Mouse (Mus musculus) MEL (cell line): Measurements from ENCODE around the gene Gfpt1. TPM values are rescaled to one million over a fixed set of nuclear protein-coding genes. Genes with fewer than 3 reads are reported as not detected.

Source experiments
- DNase-seq: peaks from one replicate; pipeline ENCODE4 v3.0.0; 2011; ENCODE audit warnings: low read depth, low spot score
- H3K27ac ChIP-seq: 2 replicates; pipeline ENCODE4 v1.5.1; 2012; ENCODE audit warnings: low read depth, mild to moderate bottlenecking, control low read depth, low read length, moderate library complexity; ENCODE audit not compliant: control insufficient read depth
- H3K27me3 ChIP-seq, 2 experiments: fragments of 150-350 bp in 1 of 2; sonication (generic) in 1 of 2; 2 replicates each; pipeline ENCODE4 v1.6.1; 2012; ENCODE audit warnings: low read length in 2 of 2, mild to moderate bottlenecking in 2 of 2, improper control_type of control experiment in 1 of 2, moderate library complexity in 1 of 2; ENCODE audit not compliant: insufficient read depth in 2 of 2, control insufficient read depth in 1 of 2
- H3K36me3 ChIP-seq, 2 experiments: 2 replicates each; pipeline ENCODE4 v1.6.1; 2012 to 2014; ENCODE audit warnings: low read length in 2 of 2, improper control_type of control experiment in 1 of 2, inconsistent platforms in 1 of 2, mild to moderate bottlenecking in 1 of 2; ENCODE audit not compliant: insufficient read depth in 2 of 2, control insufficient read depth in 1 of 2
- H3K4me1 ChIP-seq, 2 experiments: fragments of 150-350 bp in 1 of 2; sonication (generic) in 1 of 2; 2 replicates each; pipeline ENCODE4 v1.6.1; 2012; ENCODE audit warnings: low read length in 2 of 2, improper control_type of control experiment in 1 of 2, mild to moderate bottlenecking in 1 of 2; ENCODE audit not compliant: insufficient read depth in 2 of 2, control insufficient read depth in 1 of 2
- H3K4me3 ChIP-seq, 2 experiments: fragments of 150-350 bp in 1 of 2; sonication (generic) in 1 of 2; 2 replicates each; pipeline ENCODE4 v1.5.1; 2012; ENCODE audit warnings: low read depth in 2 of 2, low read length in 2 of 2, mild to moderate bottlenecking in 2 of 2, moderate library complexity in 2 of 2, control low read depth in 1 of 2, improper control_type of control experiment in 1 of 2; ENCODE audit not compliant: control insufficient read depth in 1 of 2, insufficient read depth in 1 of 2
- H3K79me2 ChIP-seq: 2 replicates; pipeline ENCODE4 v1.6.1; 2012; ENCODE audit warnings: mild to moderate bottlenecking, low read length, moderate library complexity; ENCODE audit not compliant: control insufficient read depth, poor library complexity, insufficient read depth
- H3K9ac ChIP-seq: 2 replicates; pipeline ENCODE4 v1.6.1; 2012; ENCODE audit warnings: low read depth, mild to moderate bottlenecking, control low read depth, low read length, moderate library complexity; ENCODE audit not compliant: control insufficient read depth, poor library complexity, severe bottlenecking
- H3K9me3 ChIP-seq: fragments of 150-350 bp; sonication (generic); replicated peaks from 2 replicates; pipeline ENCODE4 v1.6.1; 2012; ENCODE audit warnings: mild to moderate bottlenecking, low read length, improper control_type of control experiment, moderate library complexity; ENCODE audit not compliant: insufficient read depth
- BHLHE40 ChIP-seq: IDR thresholded peaks from 2 replicates; pipeline ENCODE4 v1.6.1; 2012; ENCODE audit warnings: low read depth, mild to moderate bottlenecking, inconsistent platforms, low read length, improper control_type of control experiment, borderline replicate concordance
- CHD1 ChIP-seq: IDR thresholded peaks from 2 replicates; pipeline ENCODE4 v1.6.1; 2012; ENCODE audit warnings: low read depth, mild to moderate bottlenecking, inconsistent platforms, low read length, improper control_type of control experiment
- CTCF ChIP-seq, 3 experiments: IDR thresholded peaks in 2 of 3; conservative IDR thresholded peaks in 1 of 3; 2 replicates each; pipeline ENCODE4 v1.5.1; 2011 to 2012; ENCODE audit warnings: low read length in 3 of 3, low read depth in 2 of 3, mild to moderate bottlenecking in 2 of 3, improper control_type of control experiment in 1 of 3, inconsistent platforms in 1 of 3, mixed read lengths in 1 of 3, moderate library complexity in 1 of 3; ENCODE audit not compliant: control insufficient read depth in 1 of 3, insufficient read depth in 1 of 3, poor library complexity in 1 of 3, severe bottlenecking in 1 of 3
- ELF1 ChIP-seq: IDR thresholded peaks from 2 replicates; pipeline ENCODE4 v1.6.1; 2014; ENCODE audit warnings: low read depth, mild to moderate bottlenecking, inconsistent platforms, low read length, improper control_type of control experiment, moderate library complexity
- EP300 ChIP-seq, 2 experiments: IDR thresholded peaks; 2 replicates each; pipeline ENCODE4 v1.6.1; 2011; ENCODE audit warnings: improper control_type of control experiment in 2 of 2, low read length in 2 of 2, low read depth in 1 of 2, mild to moderate bottlenecking in 1 of 2
- ETS1 ChIP-seq: IDR thresholded peaks from 2 replicates; pipeline ENCODE4 v1.6.1; 2012; ENCODE audit warnings: low read depth, mild to moderate bottlenecking, inconsistent platforms, low read length, improper control_type of control experiment, moderate library complexity
- HCFC1 ChIP-seq: IDR thresholded peaks from 2 replicates; pipeline ENCODE4 v1.6.1; 2012; ENCODE audit warnings: low read depth, mild to moderate bottlenecking, inconsistent platforms, low read length, improper control_type of control experiment, moderate library complexity
- JUND ChIP-seq: IDR thresholded peaks from 2 replicates; pipeline ENCODE4 v1.6.1; 2011; ENCODE audit warnings: low read depth, mild to moderate bottlenecking, improper control_type of control experiment, low read length
- KAT2A ChIP-seq: conservative IDR thresholded peaks from 2 replicates; pipeline ENCODE4 v1.6.1; 2012; ENCODE audit warnings: low read depth, low read length, improper control_type of control experiment, inconsistent platforms
- MAX ChIP-seq: IDR thresholded peaks from 2 replicates; pipeline ENCODE4 v1.6.1; 2011; ENCODE audit warnings: low read length, improper control_type of control experiment
- MEF2A ChIP-seq: IDR thresholded peaks from 2 replicates; pipeline ENCODE4 v1.6.1; 2014; ENCODE audit warnings: low read depth, mild to moderate bottlenecking, inconsistent platforms, low read length, improper control_type of control experiment; ENCODE audit not compliant: poor library complexity, insufficient replicate concordance, severe bottlenecking; ENCODE audit errors: extremely low read depth
- MYB ChIP-seq: IDR thresholded peaks from 2 replicates; pipeline ENCODE4 v1.6.1; 2011; ENCODE audit warnings: mild to moderate bottlenecking, low read depth, low read length, improper control_type of control experiment
- MYC ChIP-seq: IDR thresholded peaks from 2 replicates; pipeline ENCODE4 v1.6.1; 2011; ENCODE audit warnings: low read depth, mild to moderate bottlenecking, low read length, improper control_type of control experiment, moderate library complexity
- NELFE ChIP-seq: IDR thresholded peaks from 2 replicates; pipeline ENCODE4 v1.6.1; 2011; ENCODE audit warnings: low read depth, low read length, improper control_type of control experiment
- NRF1 ChIP-seq: IDR thresholded peaks from 2 replicates; pipeline ENCODE4 v1.6.1; 2014; ENCODE audit warnings: low read depth, mild to moderate bottlenecking, inconsistent platforms, low read length, improper control_type of control experiment, moderate library complexity; ENCODE audit not compliant: poor library complexity, insufficient read depth, severe bottlenecking
- POLR2A ChIP-seq, 2 experiments: IDR thresholded peaks; 2 replicates each; pipeline ENCODE4 v1.6.1; 2011 to 2012; ENCODE audit warnings: low read length in 2 of 2, mild to moderate bottlenecking in 2 of 2, control low read depth in 1 of 2, improper control_type of control experiment in 1 of 2, low read depth in 1 of 2, moderate library complexity in 1 of 2; ENCODE audit not compliant: control insufficient read depth in 1 of 2, insufficient read depth in 1 of 2, poor library complexity in 1 of 2
- POLR2AphosphoS2 ChIP-seq: IDR thresholded peaks from 2 replicates; pipeline ENCODE4 v1.6.1; 2011; ENCODE audit warnings: low read length, improper control_type of control experiment
- RAD21 ChIP-seq: IDR thresholded peaks from 2 replicates; pipeline ENCODE4 v1.6.1; 2011; ENCODE audit warnings: mild to moderate bottlenecking, low read depth, low read length, improper control_type of control experiment
- RCOR1 ChIP-seq: IDR thresholded peaks from 2 replicates; pipeline ENCODE4 v1.6.1; 2012; ENCODE audit warnings: low read depth, mild to moderate bottlenecking, inconsistent platforms, low read length, improper control_type of control experiment
- TAL1 ChIP-seq: IDR thresholded peaks from 2 replicates; pipeline ENCODE4 v1.6.1; 2012; ENCODE audit warnings: mild to moderate bottlenecking, inconsistent platforms, low read length, moderate library complexity, mixed read lengths
- UBTF ChIP-seq: IDR thresholded peaks from 2 replicates; pipeline ENCODE4 v1.6.1; 2012; ENCODE audit warnings: low read depth, mild to moderate bottlenecking, inconsistent platforms, low read length, improper control_type of control experiment, moderate library complexity, borderline replicate concordance; ENCODE audit not compliant: insufficient read depth
- USF1 ChIP-seq: IDR thresholded peaks from 2 replicates; pipeline ENCODE4 v1.6.1; 2014; ENCODE audit warnings: low read depth, mild to moderate bottlenecking, inconsistent platforms, low read length, improper control_type of control experiment, moderate library complexity
- USF2 ChIP-seq, 2 experiments: IDR thresholded peaks; 2 replicates each; pipeline ENCODE4 v1.6.1; 2011 to 2012; ENCODE audit warnings: improper control_type of control experiment in 2 of 2, low read length in 2 of 2, borderline replicate concordance in 1 of 2, inconsistent platforms in 1 of 2, low read depth in 1 of 2, mild to moderate bottlenecking in 1 of 2; ENCODE audit not compliant: insufficient read depth in 1 of 2
- ZC3H11A ChIP-seq: IDR thresholded peaks from 2 replicates; pipeline ENCODE4 v1.6.1; 2012; ENCODE audit warnings: low read depth, mild to moderate bottlenecking, inconsistent platforms, low read length, improper control_type of control experiment
- ZKSCAN1 ChIP-seq: IDR thresholded peaks from 2 replicates; pipeline ENCODE4 v1.6.1; 2012; ENCODE audit warnings: low read depth, mild to moderate bottlenecking, inconsistent platforms, low read length, improper control_type of control experiment, moderate library complexity
- ZMIZ1 ChIP-seq: IDR thresholded peaks from 2 replicates; pipeline ENCODE4 v1.6.1; 2012; ENCODE audit warnings: low read depth, mild to moderate bottlenecking, inconsistent platforms, low read length, improper control_type of control experiment, moderate library complexity
- polyA plus RNA-seq, 2 experiments: library from polyadenylated mRNA; stranded (reverse) in 1 of 2; unstranded in 1 of 2; fragments of >175 nt in 1 of 2; fragments of >200 nt in 1 of 2; gene quantifications; 2 replicates each; pipeline versions ENCODE4 v1.2.1 to v1.2.4; 2012; ENCODE audit warnings: low replicate concordance in 2 of 2, low read depth in 1 of 2; ENCODE audit not compliant: insufficient read length in 2 of 2, insufficient read depth in 1 of 2, missing spikeins in 1 of 2
- total RNA-seq: library from RNA; depleted of rRNA; stranded (reverse); fragments of 300-350 nt; gene quantifications from 2 replicates; pipeline ENCODE4 v1.2.3, GENCODE M21; 2012

The Gfpt1 gene
- total and polyA plus RNA-seq, 3 experiments: 29.6 to 69.3 (median 33.5) TPM

DNA sequence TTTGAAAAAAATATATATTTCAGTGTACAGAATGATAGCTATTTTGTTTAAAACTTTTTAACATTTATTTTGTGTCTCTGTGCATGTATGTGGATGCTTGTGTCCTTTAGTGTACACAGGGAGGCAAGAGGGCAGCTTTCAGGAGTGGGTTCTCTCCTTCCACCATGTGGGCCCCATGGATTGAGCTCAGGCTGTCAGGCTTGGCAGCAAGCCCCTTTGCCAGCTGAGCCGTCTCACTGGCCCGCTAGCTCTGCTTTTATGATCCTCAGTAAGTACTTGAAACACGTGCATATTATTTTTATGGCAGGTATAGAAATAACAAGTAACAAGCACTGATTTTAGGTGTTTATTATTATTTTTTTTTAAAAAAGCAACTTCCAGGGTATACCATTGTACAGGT is 90.9 kb downstream of the Gfpt1 start:
- Histone ChIP-seq H3K4me1 (0 out of 4 replicates have a peak, but pooled peaks cover 0 to 2% of the 10 kb centered on the region in 2 experiments), H3K27me3 (peaks cover 4 to 8% of the 10 kb centered on the region in 2 experiments; a peak in 3 of 4 replicates), H3K79me2 (no peaks in the 10 kb centered on the region), H3K9ac (no peak overlapping the region), H3K9me3 (no peaks in the 10 kb centered on the region), H3K4me3 (no peak overlapping the region), H3K36me3 (no peaks in the 10 kb centered on the region), H3K27ac (no peak overlapping the region)
- TF ChIP-seq JUND: no peak
- TF ChIP-seq USF1: no peak
- no peak for TF ChIP-seq BHLHE40
- no peak for TF ChIP-seq POLR2A (IDR thresholded peaks at IDR 0.05; ENCODE audit: control insufficient read depth in 1 of 2, insufficient read depth in 1 of 2, low read depth in 1 of 2, low read length in 2 of 2, poor library complexity in 1 of 2)
- no peak for TF ChIP-seq RCOR1
- TF ChIP-seq CTCF (IDR thresholded peaks at IDR 0.05 in 2 of 3, conservative IDR thresholded peaks at IDR 0.05 in 1 of 3; ENCODE audit: control insufficient read depth in 1 of 3, insufficient read depth in 1 of 3, low read depth in 2 of 3, low read length in 3 of 3, poor library complexity in 1 of 3, severe bottlenecking in 1 of 3): no peak
- TF ChIP-seq NELFE: no peak
- TF ChIP-seq ZC3H11A: no peak
- TF ChIP-seq CHD1: no peak
- no peak for TF ChIP-seq ZMIZ1
- DNase-seq: no peak

- Histone ChIP-seq H3K27me3 (peaks cover 4 to 8% of the 10 kb centered on the region in 2 experiments; a peak in 3 of 4 replicates), H3K36me3 (no peaks in the 10 kb centered on the region; a peak in 1 of 4 replicates), H3K4me1 (peaks cover 0 to 5% of the 10 kb centered on the region in 2 experiments; a peak in 2 of 4 replicates), H3K9ac (no peak overlapping the region), H3K4me3 (no peak overlapping the region), H3K9me3 (no peaks in the 10 kb centered on the region), H3K27ac (no peak overlapping the region), H3K79me2 (no peaks in the 10 kb centered on the region)
- TF ChIP-seq MYB (no peak), NRF1 (no peak), CHD1 (no peak), BHLHE40 (no peak), TAL1 (no peak), EP300 (IDR thresholded peaks at IDR 0.05; ENCODE audit: low read depth in 1 of 2, low read length in 2 of 2) (no peak), ETS1 (no peak), JUND (no peak), MAX (no peak), POLR2AphosphoS2 (no peak), MYC (no peak), RAD21 (no peak), ZKSCAN1 (no peak), UBTF (no peak), MEF2A (no peak), USF2 (IDR thresholded peaks at IDR 0.05; ENCODE audit: borderline replicate concordance in 1 of 2, insufficient read depth in 1 of 2, low read depth in 1 of 2, low read length in 2 of 2) (no peak), ELF1 (no peak), RCOR1 (no peak), HCFC1 (no peak), KAT2A (no peak)
- DNase-seq: no peak
Measured at GRCm38 (mm10) chr6:87133966-87134546, 91.4 kb downstream of the Gfpt1 start.
